Mouse (Mus musculus): Measurements from ENCODE around the gene Myof. TPM values are rescaled to one million over a fixed set of nuclear protein-coding genes. Genes with fewer than 3 reads are reported as not detected.

The Myof gene
- polyA plus RNA-seq, 1 experiment = 1.7 TPM

DNA sequence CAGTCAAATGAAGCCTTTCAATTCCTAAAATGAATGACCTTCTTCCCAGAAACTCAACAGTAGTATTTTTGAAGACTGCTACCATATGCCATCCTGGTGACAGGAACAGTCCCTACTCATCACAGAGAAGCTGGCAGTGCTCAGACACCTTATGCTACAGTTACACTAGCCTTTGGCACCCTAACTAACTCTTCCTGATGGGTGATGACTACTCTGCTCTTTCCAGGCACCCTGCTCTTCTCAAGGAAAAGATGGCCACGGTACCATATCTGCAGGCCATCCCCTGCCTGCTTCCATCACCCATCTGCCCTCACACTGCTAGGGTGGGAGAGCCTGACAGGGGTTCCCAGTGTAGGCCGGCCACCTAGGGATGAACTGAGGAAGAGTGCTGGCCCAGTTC lies 53.4 kb downstream of the Myof start:
- Histone ChIP-seq H3K4me1 (ENCODE audit: control insufficient read depth, insufficient read depth, low read length) (no peaks in the 10 kb centered on the region), H3K27me3 (ENCODE audit: control insufficient read depth, insufficient read depth, low read length) (no peaks in the 10 kb centered on the region), H3K4me3 (ENCODE audit: control insufficient read depth, low read depth, low read length) (no peak overlapping the region), H3K27ac (ENCODE audit: control insufficient read depth, insufficient read depth, low read depth, low read length) (no peak overlapping the region), H3K36me3 (ENCODE audit: control insufficient read depth, insufficient read depth, low read length) (no peaks in the 10 kb centered on the region)
- no peak for TF ChIP-seq CTCF (IDR thresholded peaks at IDR 0.05; ENCODE audit: control insufficient read depth, insufficient read depth, insufficient replicate concordance, low read depth, low read length)
- no peak for TF ChIP-seq POLR2A (IDR thresholded peaks at IDR 0.05; ENCODE audit: control insufficient read depth, low read depth, low read length)

DNA sequence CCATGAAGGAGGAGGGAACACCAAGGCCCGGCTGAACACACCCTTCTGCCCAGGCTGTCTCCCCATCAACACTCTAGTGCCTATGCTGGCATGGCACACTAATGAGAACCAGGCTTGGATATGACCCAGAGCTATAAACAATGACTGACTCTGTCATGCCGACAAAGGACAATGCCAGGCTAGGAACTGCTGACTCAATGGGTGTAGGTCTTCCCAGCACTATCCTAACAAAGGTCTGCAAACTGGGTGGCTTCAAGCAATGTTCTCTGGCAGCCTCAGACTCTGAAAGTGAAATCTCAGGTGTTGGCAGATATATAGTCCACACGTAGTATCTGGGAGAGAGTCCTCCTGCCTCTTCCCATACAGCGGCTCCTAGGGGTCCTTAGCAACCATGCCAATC lies 55.2 kb downstream of the Myof start:
- no peaks in the 10 kb centered on the region for H3K4me1 ChIP-seq (ENCODE audit: control insufficient read depth, insufficient read depth, low read length)
- no peaks in the 10 kb centered on the region for H3K36me3 ChIP-seq (ENCODE audit: control insufficient read depth, insufficient read depth, low read length)

GRCm38 (mm10) chr19:37985730-37986129 lies 57.6 kb downstream of the Myof start:
- TF ChIP-seq CTCF (IDR thresholded peaks at IDR 0.05; ENCODE audit: control insufficient read depth, insufficient read depth, insufficient replicate concordance, low read depth, low read length) (no peak), POLR2A (IDR thresholded peaks at IDR 0.05; ENCODE audit: control insufficient read depth, low read depth, low read length) (no peak)
- Histone ChIP-seq H3K36me3 (ENCODE audit: control insufficient read depth, insufficient read depth, low read length) (no peaks in the 10 kb centered on the region), H3K27me3 (ENCODE audit: control insufficient read depth, insufficient read depth, low read length) (no peaks in the 10 kb centered on the region), H3K27ac (ENCODE audit: control insufficient read depth, insufficient read depth, low read depth, low read length) (no peak overlapping the region), H3K4me1 (ENCODE audit: control insufficient read depth, insufficient read depth, low read length) (no peaks in the 10 kb centered on the region), H3K4me3 (ENCODE audit: control insufficient read depth, low read depth, low read length) (no peak overlapping the region)

More for the DNA sequence above, 55.2 kb downstream of the Myof start:
- TF ChIP-seq POLR2A (IDR thresholded peaks at IDR 0.05; ENCODE audit: control insufficient read depth, low read depth, low read length) (no peak), CTCF (IDR thresholded peaks at IDR 0.05; ENCODE audit: control insufficient read depth, insufficient read depth, insufficient replicate concordance, low read depth, low read length) (no peak)
- H3K27ac ChIP-seq (ENCODE audit: control insufficient read depth, insufficient read depth, low read depth, low read length) = no peak overlapping the region
- no peaks in the 10 kb centered on the region for H3K27me3 ChIP-seq (ENCODE audit: control insufficient read depth, insufficient read depth, low read length)
- H3K4me3 ChIP-seq (ENCODE audit: control insufficient read depth, low read depth, low read length) = no peak overlapping the region

DNA sequence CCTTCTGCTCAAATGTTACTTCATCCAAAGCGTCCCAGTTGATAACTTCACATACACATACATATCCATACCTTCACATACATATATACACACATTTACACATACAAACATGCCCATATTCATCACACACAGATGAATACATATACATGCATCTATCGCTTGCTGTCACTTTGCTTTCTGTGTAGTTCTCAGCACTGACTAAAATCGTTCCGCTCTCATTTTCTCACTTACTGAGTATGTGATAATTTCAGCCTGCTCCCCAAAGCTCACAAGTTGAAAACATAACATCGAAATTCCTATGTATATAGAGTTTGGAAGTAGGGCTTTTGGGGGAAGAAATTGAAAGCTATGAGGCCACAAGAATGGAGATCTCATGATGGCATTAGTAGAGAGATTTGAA lies 67.4 kb downstream of the Myof start:
- Histone ChIP-seq H3K27me3 (ENCODE audit: control insufficient read depth, insufficient read depth, low read length) (no peaks in the 10 kb centered on the region), H3K4me3 (ENCODE audit: control insufficient read depth, low read depth, low read length) (no peak overlapping the region), H3K27ac (ENCODE audit: control insufficient read depth, insufficient read depth, low read depth, low read length) (no peak overlapping the region), H3K4me1 (ENCODE audit: control insufficient read depth, insufficient read depth, low read length) (no peaks in the 10 kb centered on the region), H3K36me3 (ENCODE audit: control insufficient read depth, insufficient read depth, low read length) (no peaks in the 10 kb centered on the region)
- no peak for TF ChIP-seq CTCF (IDR thresholded peaks at IDR 0.05; ENCODE audit: control insufficient read depth, insufficient read depth, insufficient replicate concordance, low read depth, low read length)
- TF ChIP-seq POLR2A (IDR thresholded peaks at IDR 0.05; ENCODE audit: control insufficient read depth, low read depth, low read length) = no peak

DNA sequence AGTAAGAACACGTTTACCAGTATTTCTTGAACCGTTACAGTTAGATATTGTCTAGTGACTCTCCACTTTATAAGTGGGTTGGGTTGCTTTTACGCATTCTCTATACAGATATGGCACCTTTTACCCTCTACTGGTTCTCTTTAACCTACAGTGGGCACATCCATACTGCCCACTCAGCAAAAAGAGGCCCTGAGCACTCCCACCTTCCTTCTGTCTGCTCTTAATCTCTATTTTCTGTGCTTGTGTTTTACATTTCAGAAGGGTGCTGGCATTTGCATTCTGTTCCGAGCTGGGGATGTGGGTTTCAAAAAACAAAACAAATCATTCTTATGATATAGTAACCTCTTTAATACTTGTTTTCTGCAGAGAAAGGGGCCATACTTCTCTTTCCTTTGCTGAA lies 72.8 kb downstream of the Myof start:
- Histone ChIP-seq H3K4me3 (ENCODE audit: control insufficient read depth, low read depth, low read length) (no peak overlapping the region), H3K4me1 (ENCODE audit: control insufficient read depth, insufficient read depth, low read length) (no peaks in the 10 kb centered on the region), H3K36me3 (ENCODE audit: control insufficient read depth, insufficient read depth, low read length) (no peaks in the 10 kb centered on the region), H3K27ac (ENCODE audit: control insufficient read depth, insufficient read depth, low read depth, low read length) (no peak overlapping the region), H3K27me3 (ENCODE audit: control insufficient read depth, insufficient read depth, low read length) (no peaks in the 10 kb centered on the region)
- no peak for TF ChIP-seq CTCF (IDR thresholded peaks at IDR 0.05; ENCODE audit: control insufficient read depth, insufficient read depth, insufficient replicate concordance, low read depth, low read length)

GRCm38 (mm10) chr19:37970004-37970403 lies 73.4 kb downstream of the Myof start:
- H3K27ac ChIP-seq (ENCODE audit: control insufficient read depth, insufficient read depth, low read depth, low read length) = no peak overlapping the region
- H3K4me3 ChIP-seq (ENCODE audit: control insufficient read depth, low read depth, low read length) = no peak overlapping the region
- TF ChIP-seq POLR2A (IDR thresholded peaks at IDR 0.05; ENCODE audit: control insufficient read depth, low read depth, low read length) = no peak
- no peak for TF ChIP-seq CTCF (IDR thresholded peaks at IDR 0.05; ENCODE audit: control insufficient read depth, insufficient read depth, insufficient replicate concordance, low read depth, low read length)
- no peaks in the 10 kb centered on the region for H3K4me1 ChIP-seq (ENCODE audit: control insufficient read depth, insufficient read depth, low read length)
- no peaks in the 10 kb centered on the region for H3K27me3 ChIP-seq (ENCODE audit: control insufficient read depth, insufficient read depth, low read length)
- no peaks in the 10 kb centered on the region for H3K36me3 ChIP-seq (ENCODE audit: control insufficient read depth, insufficient read depth, low read length)

- H3K27me3 ChIP-seq (ENCODE audit: control insufficient read depth, insufficient read depth, low read length) = no peaks in the 10 kb centered on the region
- no peaks in the 10 kb centered on the region for H3K4me1 ChIP-seq (ENCODE audit: control insufficient read depth, insufficient read depth, low read length)
- TF ChIP-seq CTCF (IDR thresholded peaks at IDR 0.05; ENCODE audit: control insufficient read depth, insufficient read depth, insufficient replicate concordance, low read depth, low read length) (no peak), POLR2A (IDR thresholded peaks at IDR 0.05; ENCODE audit: control insufficient read depth, low read depth, low read length) (no peak)
- no peaks in the 10 kb centered on the region for H3K36me3 ChIP-seq (ENCODE audit: control insufficient read depth, insufficient read depth, low read length)
- no peak overlapping the region for H3K27ac ChIP-seq (ENCODE audit: control insufficient read depth, insufficient read depth, low read depth, low read length)
- H3K4me3 ChIP-seq (ENCODE audit: control insufficient read depth, low read depth, low read length) = no peak overlapping the region
These were observed 77.5 kb downstream of the Myof start for GRCm38 (mm10) chr19:37965828-37966227.

GRCm38 (mm10) chr19:37963421-37963820 lies 80.0 kb downstream of the Myof start:
- Histone ChIP-seq H3K27me3 (ENCODE audit: control insufficient read depth, insufficient read depth, low read length) (no peaks in the 10 kb centered on the region), H3K27ac (ENCODE audit: control insufficient read depth, insufficient read depth, low read depth, low read length) (no peak overlapping the region), H3K36me3 (ENCODE audit: control insufficient read depth, insufficient read depth, low read length) (no peaks in the 10 kb centered on the region), H3K4me3 (ENCODE audit: control insufficient read depth, low read depth, low read length) (no peak overlapping the region), H3K4me1 (ENCODE audit: control insufficient read depth, insufficient read depth, low read length) (no peaks in the 10 kb centered on the region)
- TF ChIP-seq POLR2A (IDR thresholded peaks at IDR 0.05; ENCODE audit: control insufficient read depth, low read depth, low read length) (no peak), CTCF (IDR thresholded peaks at IDR 0.05; ENCODE audit: control insufficient read depth, insufficient read depth, insufficient replicate concordance, low read depth, low read length) (no peak)
